Comparison of ENCODE assay signal across 26 mouse cellular contexts in genomic region chr13:52890313-52890712, GRCm38 (mm10). TPM values are rescaled to one million over a fixed set of nuclear protein-coding genes. Genes with fewer than 3 reads are reported as not detected.
DNase-seq lines count a peak whose midpoint lies in the region; ATAC-seq and TF ChIP-seq lines count a peak whose summit lies in the region.
"Had no signal": no experiment of that assay in that cellular context is flagged by ENCODE, and none has a peak within 500 bp of the region (broad histone marks: within the 10 kb centered on the region; RNA-seq: fewer than 3 reads in every experiment).

No protein-coding gene starts in this region.

- WGBS in kidney, postnatal 0 days = 69% methylated on average over 9 of the region's 9 CpGs
- 88% methylated on average over 9 of the region's 9 CpGs for WGBS in limb, embryonic 10.5 days

- peak overlapping the region; percentile 93 for H3K27ac ChIP-seq in gastrocnemius, adult 2 months
- H3K27ac ChIP-seq in kidney, postnatal 0 days = peak overlapping the region; percentile 47; the same call in 1 of the 2 replicates
- H3K27ac ChIP-seq in limb, embryonic 10.5 days = peak overlapping the region; percentile 42; the same call in 1 of the 2 replicates
- H3K27ac ChIP-seq: hindbrain, embryonic 14.5 days; layer of hippocampus, adult 2 months; liver, embryonic 15.5 days; stomach, postnatal 0 days had no signal

- no peak for DNase-seq in gastrocnemius, adult 2 months
- no peak for DNase-seq in gastrocnemius, postnatal 4 days (ENCODE audit: low spot score in 2 of 2)
- DNase-seq in kidney, adult 8-10 months = peak; percentile 27 to 71
- DNase-seq in kidney, postnatal 0 days (ENCODE audit: low spot score) = no peak
- DNase-seq in limb, embryonic 10.5 days (ENCODE audit: low spot score) = no peak
- no peak for DNase-seq in T-cell, adult 2 months (ENCODE audit: low spot score)
- DNase-seq in gastrocnemius, postnatal 25 days = no peak
- DNase-seq: cerebellum, adult 9-10 months; gastrocnemius, postnatal 14 days; heart, adult 18-20 months; heart, postnatal 4 days; lung, embryonic 14.5 days; lung, postnatal 14 days; right cerebral cortex, adult 18-20 months; spleen, adult 18-20 months; thymus, adult 18-20 months; thymus, postnatal 25 days had no signal

- no peaks in the 10 kb centered on the region for H3K27me3 ChIP-seq in kidney, postnatal 0 days (ENCODE audit: insufficient read depth, low read length)
- H3K27me3 ChIP-seq in limb, embryonic 10.5 days (ENCODE audit: low read depth, poor library complexity, severe bottlenecking) = no peaks in the 10 kb centered on the region
- H3K27me3 ChIP-seq: heart, embryonic 12.5 days; liver, embryonic 15.5 days had no signal

- peak; percentile 41; the same call in 1 of the 2 replicates for ATAC-seq in kidney, postnatal 0 days (replicated peaks; ENCODE audit: low FRiP score, low read depth)
- ATAC-seq: CD4-positive, CD25-positive, alpha-beta regulatory T cell, adult 4 months; intestine, postnatal 0 days; midbrain, embryonic 16.5 days had no signal

- H3K4me2 ChIP-seq in kidney, postnatal 0 days (ENCODE audit: low read length) = no peak overlapping the region
- H3K4me2 ChIP-seq: heart, embryonic 12.5 days; hindbrain, embryonic 14.5 days; liver, embryonic 15.5 days; lung, embryonic 14.5 days had no signal

- no peaks in the 10 kb centered on the region for H3K4me1 ChIP-seq in kidney, postnatal 0 days (replicated peaks; ENCODE audit: insufficient read depth, low read length)
- H3K4me1 ChIP-seq in limb, embryonic 10.5 days = peaks cover 42% of the 10 kb centered on the region

- intact Hi-C loops in gastrocnemius, adult 2 months (cut with DNase I) = no loop called here

- H3K4me3 ChIP-seq in gastrocnemius, adult 2 months = no peak overlapping the region
- no peak overlapping the region for H3K4me3 ChIP-seq in kidney, postnatal 0 days (replicated peaks; ENCODE audit: low read depth, low read length)
- H3K4me3 ChIP-seq in limb, embryonic 10.5 days = no peak overlapping the region
- H3K4me3 ChIP-seq: erythroblast, embryonic 14.5 days; heart, embryonic 12.5 days; layer of hippocampus, adult 2 months; liver, embryonic 15.5 days had no signal

- H3K36me3 ChIP-seq in kidney, postnatal 0 days (ENCODE audit: insufficient read depth, low read length) = peaks cover 4% of the 10 kb centered on the region; the same call in 1 of the 2 replicates
- peaks cover 3% of the 10 kb centered on the region; the same call in 1 of the 2 replicates for H3K36me3 ChIP-seq in limb, embryonic 10.5 days
- H3K36me3 ChIP-seq: liver, embryonic 15.5 days had no signal

- TF ChIP-seq CTCF in gastrocnemius, adult 2 months (IDR thresholded peaks at IDR 0.05) = no peak
- TF ChIP-seq CTCF in kidney, postnatal 0 days (IDR thresholded peaks at IDR 0.05; ENCODE audit: low read depth) = no peak

- H3K9ac ChIP-seq in kidney, postnatal 0 days (ENCODE audit: low read depth, low read length) = no peak overlapping the region
- H3K9ac ChIP-seq: heart, embryonic 12.5 days; hindbrain, embryonic 14.5 days; liver, embryonic 15.5 days; lung, embryonic 14.5 days had no signal

- H3K9me3 ChIP-seq in kidney, postnatal 0 days (replicated peaks; ENCODE audit: low read length) = no peaks in the 10 kb centered on the region
- no peaks in the 10 kb centered on the region for H3K9me3 ChIP-seq in limb, embryonic 10.5 days (replicated peaks)
- H3K9me3 ChIP-seq: heart, embryonic 12.5 days; liver, embryonic 15.5 days had no signal

RNA-seq across cellular contexts. Expression of gene Auh, which starts 39.2 kb away (rescaled TPM):
- 10 to 100 TPM; 74.0 to 94.1 TPM for total RNA-seq in gastrocnemius, adult 2 months (2021)
- 10 to 100 TPM; 46.6 to 47.2 TPM for total RNA-seq in gastrocnemius, postnatal 4 days (2021)
- 79.5 and 81.3 TPM in 2 replicates for polyA plus RNA-seq in kidney, postnatal 0 days (2015; fragmentation: Nextera tagmentation; extraction: Ambion mirVana)
- 34.2 and 35.0 TPM in 2 replicates for polyA plus RNA-seq in limb, embryonic 10.5 days (2016; fragmentation: Nextera tagmentation; extraction: Ambion mirVana)
- 10 to 100 TPM; 62.9 to 64.6 TPM for total RNA-seq in gastrocnemius, postnatal 25 days (2021)

Comparison
In these comparisons a context has a peak if more than half of its experiments do, and no peak if none do; other contexts are left out.
1. DNase-seq: peak in kidney, adult 8-10 months (2 of 2); none in gastrocnemius, adult 2 months (single experiment), gastrocnemius, postnatal 4 days (0 of 2), kidney, postnatal 0 days (single experiment), limb, embryonic 10.5 days (single experiment), T-cell, adult 2 months (single experiment) and gastrocnemius, postnatal 25 days (single experiment).
2. H3K27ac ChIP-seq: peak in every context shown above with its lines; median percentile 93 in gastrocnemius, adult 2 months; 47 in kidney, postnatal 0 days; 42 in limb, embryonic 10.5 days.